In the genomic region with DNA sequence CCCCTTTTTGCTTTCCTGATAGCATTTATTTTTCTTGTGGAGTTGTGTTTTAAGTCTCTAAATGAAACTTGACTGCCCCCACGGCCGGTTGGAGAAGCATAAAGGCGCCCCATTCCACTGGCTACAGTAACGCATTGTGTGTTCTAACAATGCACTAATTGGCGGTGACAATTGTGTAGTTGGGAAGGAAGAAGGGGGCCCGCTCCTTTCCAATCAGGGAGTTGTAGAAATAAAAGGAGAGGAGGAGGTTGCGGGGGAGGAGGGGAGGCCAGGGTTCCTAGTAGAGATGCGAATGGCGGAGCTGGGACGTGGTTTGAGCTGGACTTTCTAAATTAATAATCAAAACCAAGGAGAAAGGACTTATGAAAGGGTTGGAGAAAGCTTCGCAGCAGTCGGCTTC, we compare ENCODE assay signal across 14 mouse cellular contexts. TPM values are rescaled to one million over a fixed set of nuclear protein-coding genes. Genes with fewer than 3 reads are reported as not detected.
DNase-seq lines count a peak whose midpoint lies in the region; ATAC-seq lines count a peak whose summit lies in the region.
"Had no signal": no experiment of that assay in that cellular context is flagged by ENCODE, and none has a peak within 500 bp of the region (broad histone marks: within the 10 kb centered on the region; RNA-seq: fewer than 3 reads in every experiment).

No protein-coding gene starts in this region.

- ATAC-seq in hindbrain, embryonic 11.5 days (ENCODE audit: low FRiP score), result peak; percentile 81
- ATAC-seq in midbrain, embryonic 16.5 days, result no peak
- ATAC-seq in megakaryocyte progenitor cell, adult 5-6 weeks (replicated peaks; ENCODE audit: poor library complexity), result no peak
- ATAC-seq: activated CD4-positive, CD25-positive, alpha-beta regulatory T cell, adult 4 months; CD4-positive, CD25-positive, alpha-beta regulatory T cell, adult 4 months had no signal

- WGBS in embryonic facial prominence, embryonic 10.5 days, result 42% methylated on average over 12 of the region's 12 CpGs
- WGBS in hindbrain, embryonic 11.5 days, result 21% methylated on average over 12 of the region's 12 CpGs
- 14% methylated on average over 12 of the region's 12 CpGs for WGBS in midbrain, embryonic 16.5 days

- H3K36me3 ChIP-seq in embryonic facial prominence, embryonic 10.5 days (replicated peaks), result no peaks in the 10 kb centered on the region
- H3K36me3 ChIP-seq in hindbrain, embryonic 11.5 days (ENCODE audit: control insufficient read depth, insufficient read depth, low read length), result no peaks in the 10 kb centered on the region
- no peaks in the 10 kb centered on the region for H3K36me3 ChIP-seq in midbrain, embryonic 16.5 days (ENCODE audit: control insufficient read depth, insufficient read depth, low read length)
- H3K36me3 ChIP-seq: liver, embryonic 13.5 days had no signal

- 0 out of 2 replicates have a peak, but pooled peaks cover 3% of the 10 kb centered on the region for H3K27me3 ChIP-seq in embryonic facial prominence, embryonic 10.5 days (replicated peaks; ENCODE audit: low read depth, poor library complexity, severe bottlenecking)
- H3K27me3 ChIP-seq in hindbrain, embryonic 11.5 days (ENCODE audit: control insufficient read depth, insufficient read depth, low read length), result no peaks in the 10 kb centered on the region
- no peaks in the 10 kb centered on the region for H3K27me3 ChIP-seq in midbrain, embryonic 16.5 days (ENCODE audit: control insufficient read depth, insufficient read depth, low read depth, low read length)
- H3K27me3 ChIP-seq: liver, embryonic 13.5 days had no signal

- peak overlapping the region; percentile 31; the same call in 1 of the 2 replicates for H3K9ac ChIP-seq in hindbrain, embryonic 11.5 days (ENCODE audit: low read depth, low read length)
- no peak overlapping the region for H3K9ac ChIP-seq in midbrain, embryonic 16.5 days (ENCODE audit: low read depth, low read length)
- H3K9ac ChIP-seq: liver, embryonic 13.5 days had no signal

- H3K27ac ChIP-seq in embryonic facial prominence, embryonic 10.5 days (replicated peaks), result peak overlapping the region; percentile 69
- no peak overlapping the region for H3K27ac ChIP-seq in hindbrain, embryonic 11.5 days (ENCODE audit: low read depth, low read length)
- H3K27ac ChIP-seq in midbrain, embryonic 16.5 days (ENCODE audit: low read length), result no peak overlapping the region
- H3K27ac ChIP-seq: kidney, postnatal 0 days; liver, embryonic 13.5 days had no signal

- peaks cover 27% of the 10 kb centered on the region for H3K4me1 ChIP-seq in embryonic facial prominence, embryonic 10.5 days
- peaks cover 3% of the 10 kb centered on the region; the same call in 1 of the 2 replicates for H3K4me1 ChIP-seq in hindbrain, embryonic 11.5 days (replicated peaks; ENCODE audit: control insufficient read depth, insufficient read depth, low read length)
- peaks cover 2% of the 10 kb centered on the region; the same call in 1 of the 2 replicates for H3K4me1 ChIP-seq in midbrain, embryonic 16.5 days (ENCODE audit: control insufficient read depth, insufficient read depth, low read length)
- H3K4me1 ChIP-seq: liver, embryonic 13.5 days had no signal

- H3K4me2 ChIP-seq in hindbrain, embryonic 11.5 days (replicated peaks; ENCODE audit: low read depth, low read length), result peak overlapping the region; percentile 26
- peak overlapping the region; percentile 12; the same call in 1 of the 2 replicates for H3K4me2 ChIP-seq in midbrain, embryonic 16.5 days (ENCODE audit: low read length)
- H3K4me2 ChIP-seq: liver, embryonic 13.5 days had no signal

- 0 out of 2 replicates have a peak overlapping the region, but pooled peaks have one; percentile 23 for H3K4me3 ChIP-seq in embryonic facial prominence, embryonic 10.5 days
- no peak overlapping the region for H3K4me3 ChIP-seq in hindbrain, embryonic 11.5 days (ENCODE audit: low read depth, low read length)
- H3K4me3 ChIP-seq in midbrain, embryonic 16.5 days (ENCODE audit: low read depth, low read length), result no peak overlapping the region
- H3K4me3 ChIP-seq: erythroblast, embryonic 14.5 days; liver, embryonic 13.5 days had no signal

- H3K9me3 ChIP-seq in embryonic facial prominence, embryonic 10.5 days, result no peaks in the 10 kb centered on the region
- H3K9me3 ChIP-seq in hindbrain, embryonic 11.5 days (ENCODE audit: control insufficient read depth, low read length), result no peaks in the 10 kb centered on the region
- H3K9me3 ChIP-seq in midbrain, embryonic 16.5 days (replicated peaks; ENCODE audit: control insufficient read depth, low read length, poor library complexity, severe bottlenecking), result no peaks in the 10 kb centered on the region
- H3K9me3 ChIP-seq: liver, embryonic 13.5 days had no signal

- DNase-seq in Muller cell, postnatal 12 days (ENCODE audit: inconsistent ontology term), result peak; percentile 91
- peak; percentile 29 for DNase-seq in embryonic facial prominence, embryonic 10.5 days (ENCODE audit: low spot score)
- DNase-seq in hindbrain, embryonic 11.5 days (ENCODE audit: low spot score), result peak; percentile 62
- no peak for DNase-seq in left cerebral cortex, adult 8-10 months (ENCODE audit: low spot score in 2 of 2)
- DNase-seq in urinary bladder, adult 2 months (ENCODE audit: low spot score), result no peak
- DNase-seq in cerebellum, adult 11-12 months, result no peak
- DNase-seq: cerebellum, adult 11 months; liver, embryonic 13.5 days had no signal

RNA-seq across cellular contexts. Expression of a gene that starts 42.3 kb away (rescaled TPM):
- 1.8 and 2.0 TPM in 2 replicates for polyA plus RNA-seq in embryonic facial prominence, embryonic 10.5 days (2016; fragmentation: Nextera tagmentation; extraction: Ambion mirVana)
- 0.33 and 0.52 TPM in 2 replicates for polyA plus RNA-seq in hindbrain, embryonic 11.5 days (2014; fragmentation: Nextera tagmentation; extraction: Ambion mirVana)
- 0.58 and 0.62 TPM in 2 replicates for polyA plus RNA-seq in midbrain, embryonic 16.5 days (2015; fragmentation: Nextera tagmentation; extraction: Ambion mirVana)
- 1 to 10 TPM; 2.2 to 2.8 (median 2.6) TPM for total RNA-seq in left cerebral cortex, adult 8-10 months (2022)
- 5.3 and 6.2 TPM in 2 replicates for polyA plus RNA-seq in urinary bladder, adult 2 months (2012; rRNA removed)
- 0.89 and 1.6 TPM in 2 replicates for total RNA-seq in megakaryocyte progenitor cell, adult 5-6 weeks (2015)
- 1.0 and 1.7 TPM in 2 replicates for total RNA-seq in megakaryocyte progenitor cell, adult 5-6 weeks (2017)

Comparison
In these comparisons a context has a peak if more than half of its experiments do, and no peak if none do; other contexts are left out.
1. DNase-seq: peak in Muller cell, postnatal 12 days (single experiment), embryonic facial prominence, embryonic 10.5 days (single experiment) and hindbrain, embryonic 11.5 days (single experiment); none in left cerebral cortex, adult 8-10 months (0 of 2), urinary bladder, adult 2 months (single experiment) and cerebellum, adult 11-12 months (single experiment).